Mouse (Mus musculus): ENCODE data around the gene Eif6.

Gene Eif6

GRCm38 (mm10) chr2:155787949-155788931 is 38.5 kb downstream of the Eif6 start:
- no peak for DNase-seq (ENCODE audit: low read depth)

- DNase-seq (ENCODE audit: low read depth) = no peak
Measured at GRCm38 (mm10) chr2:155786905-155787304, 39.8 kb downstream of the Eif6 start.

GRCm38 (mm10) chr2:155784534-155784933 is 42.2 kb downstream of the Eif6 start:
- no peak for DNase-seq (ENCODE audit: low read depth)

GRCm38 (mm10) chr2:155779506-155779905 is 47.2 kb downstream of the Eif6 start:
- DNase-seq (ENCODE audit: low read depth) = no peak

GRCm38 (mm10) chr2:155779066-155779465 is 47.7 kb downstream of the Eif6 start:
- no peak for DNase-seq (ENCODE audit: low read depth)

GRCm38 (mm10) chr2:155778004-155778403 is 48.7 kb downstream of the Eif6 start:
- no peak for DNase-seq (ENCODE audit: low read depth)

- DNase-seq (ENCODE audit: low read depth) = no peak
Measured at GRCm38 (mm10) chr2:155777688-155777985, 49.1 kb downstream of the Eif6 start.

GRCm38 (mm10) chr2:155776824-155777687 is 49.7 kb downstream of the Eif6 start:
- DNase-seq (ENCODE audit: low read depth) = no peak

GRCm38 (mm10) chr2:155775685-155776263 is 51.0 kb downstream of the Eif6 start:
- no peak for DNase-seq (ENCODE audit: low read depth)

- DNase-seq (ENCODE audit: low read depth) = no peak
Measured at GRCm38 (mm10) chr2:155774927-155775684, 51.6 kb downstream of the Eif6 start, which contains the start of gene Mmp24. Mmp24 (plus strand) TSS chr2:155775342.

GRCm38 (mm10) chr2:155774261-155774926 is 52.3 kb downstream of the Eif6 start:
- no peak for DNase-seq (ENCODE audit: low read depth)

- DNase-seq (ENCODE audit: low read depth) = no peak
Measured at GRCm38 (mm10) chr2:155773664-155774063, 53.1 kb downstream of the Eif6 start.
